Mouse (Mus musculus): ENCODE data around the gene Slit1. TPM values are rescaled to one million over a fixed set of nuclear protein-coding genes. Genes with fewer than 3 reads are reported as not detected.
A peak's percentile ranks its signal among the peaks of the same experiment; 100 is the strongest.

The Slit1 gene
- 12.2 and 14.8 TPM in 2 replicates for polyA plus RNA-seq (2016; fragmentation: Nextera tagmentation; extraction: Ambion mirVana)

- Histone ChIP-seq H3K4me1 (peaks cover 71% of the 10 kb centered on the region), H3K4me2 (replicated peaks) (peak within 1 kb of the TSS; percentile 91), H3K9ac (replicated peaks) (peak within 1 kb of the TSS; percentile 76), H3K36me3 (no peaks in the 10 kb centered on the region), H3K27me3 (peaks cover 71% of the 10 kb centered on the region), H3K27ac (replicated peaks) (peak within 1 kb of the TSS; percentile 58), H3K9me3 (no peaks in the 10 kb centered on the region), H3K4me3 (peak within 1 kb of the TSS; percentile 62)
- peak; percentile 16 for ATAC-seq (ENCODE audit: low FRiP score, low read depth)
- under 1% methylated on average over 44 of the region's 44 CpGs for WGBS
These were observed at the start of gene Slit1 for GRCm38 (mm10) chr19:41743396-41743795. TSS of gene Slit1 (minus strand) at chr19:41743665.

GRCm38 (mm10) chr19:41792934-41793486, 49.5 kb upstream of the Slit1 start:
- Histone ChIP-seq H3K4me2 (replicated peaks) (no peak overlapping the region), H3K4me3 (no peak overlapping the region), H3K36me3 (0 out of 2 replicates have a peak, but pooled peaks cover 7% of the 10 kb centered on the region), H3K27ac (replicated peaks) (no peak overlapping the region), H3K27me3 (no peaks in the 10 kb centered on the region), H3K9me3 (no peaks in the 10 kb centered on the region), H3K9ac (replicated peaks) (no peak overlapping the region), H3K4me1 (peaks cover 12% of the 10 kb centered on the region)
- no peak for ATAC-seq (ENCODE audit: low FRiP score, low read depth)
- 88% methylated on average over 1 of the region's 1 CpGs for WGBS

- Histone ChIP-seq H3K9ac (replicated peaks) (no peak overlapping the region), H3K4me1 (peaks cover 12% of the 10 kb centered on the region), H3K27me3 (no peaks in the 10 kb centered on the region), H3K27ac (replicated peaks) (no peak overlapping the region), H3K4me2 (replicated peaks) (no peak overlapping the region), H3K4me3 (no peak overlapping the region), H3K36me3 (peaks cover 11% of the 10 kb centered on the region), H3K9me3 (no peaks in the 10 kb centered on the region)
- no peak for ATAC-seq (ENCODE audit: low FRiP score, low read depth)
- WGBS: 98% methylated on average over 2 of the region's 2 CpGs
These were observed 47.9 kb upstream of the Slit1 start for GRCm38 (mm10) chr19:41791384-41791783.

GRCm38 (mm10) chr19:41789110-41789961, 45.9 kb upstream of the Slit1 start:
- H3K4me3 ChIP-seq: no peak overlapping the region

GRCm38 (mm10) chr19:41786896-41787295, 43.4 kb upstream of the Slit1 start:
- no peak for ATAC-seq (ENCODE audit: low FRiP score, low read depth)
- peaks cover 34% of the 10 kb centered on the region for H3K36me3 ChIP-seq
- no peaks in the 10 kb centered on the region for H3K9me3 ChIP-seq
- 94% methylated on average over 1 of the region's 1 CpGs for WGBS
- H3K4me2 ChIP-seq (replicated peaks): no peak overlapping the region
- no peaks in the 10 kb centered on the region for H3K27me3 ChIP-seq
- H3K4me3 ChIP-seq: no peak overlapping the region
- no peaks in the 10 kb centered on the region for H3K4me1 ChIP-seq
- no peak overlapping the region for H3K9ac ChIP-seq (replicated peaks)
- H3K27ac ChIP-seq (replicated peaks): no peak overlapping the region

More at GRCm38 (mm10) chr19:41789110-41789961, 45.9 kb upstream of the Slit1 start:
- WGBS: 68% methylated on average over 10 of the region's 10 CpGs
- Histone ChIP-seq H3K9me3 (no peaks in the 10 kb centered on the region), H3K27ac (replicated peaks) (no peak overlapping the region), H3K9ac (replicated peaks) (no peak overlapping the region), H3K27me3 (no peaks in the 10 kb centered on the region), H3K36me3 (peaks cover 23% of the 10 kb centered on the region), H3K4me1 (0 out of 2 replicates have a peak, but pooled peaks cover 1% of the 10 kb centered on the region), H3K4me2 (replicated peaks) (no peak overlapping the region)
- ATAC-seq (ENCODE audit: low FRiP score, low read depth): no peak

- ATAC-seq (ENCODE audit: low FRiP score, low read depth): no peak
These were observed 34.0 kb upstream of the Slit1 start for GRCm38 (mm10) chr19:41777514-41777913.

GRCm38 (mm10) chr19:41768711-41769110, 25.2 kb upstream of the Slit1 start:
- peaks cover 52% of the 10 kb centered on the region for H3K36me3 ChIP-seq

More at GRCm38 (mm10) chr19:41777514-41777913, 34.0 kb upstream of the Slit1 start:
- Histone ChIP-seq H3K27me3 (no peaks in the 10 kb centered on the region), H3K4me1 (no peaks in the 10 kb centered on the region), H3K4me2 (replicated peaks) (no peak overlapping the region), H3K9me3 (no peaks in the 10 kb centered on the region), H3K36me3 (peaks cover 69% of the 10 kb centered on the region), H3K4me3 (no peak overlapping the region), H3K9ac (replicated peaks) (no peak overlapping the region), H3K27ac (replicated peaks) (no peak overlapping the region)
- 90% methylated on average over 6 of the region's 6 CpGs for WGBS

GRCm38 (mm10) chr19:41766628-41767027, 23.2 kb upstream of the Slit1 start:
- H3K4me3 ChIP-seq: no peak overlapping the region
- no peaks in the 10 kb centered on the region for H3K9me3 ChIP-seq
- H3K4me2 ChIP-seq (replicated peaks): no peak overlapping the region
- H3K27me3 ChIP-seq: no peaks in the 10 kb centered on the region
- peak overlapping the region; percentile 35; the same call in 1 of the 2 replicates for H3K27ac ChIP-seq (replicated peaks)
- WGBS: 78% methylated on average over 5 of the region's 5 CpGs
- peaks cover 36% of the 10 kb centered on the region for H3K36me3 ChIP-seq
- 0 out of 2 replicates have a peak, but pooled peaks cover 4% of the 10 kb centered on the region for H3K4me1 ChIP-seq
- H3K9ac ChIP-seq (replicated peaks): no peak overlapping the region
- ATAC-seq (ENCODE audit: low FRiP score, low read depth): no peak

More at GRCm38 (mm10) chr19:41768711-41769110, 25.2 kb upstream of the Slit1 start:
- H3K4me3 ChIP-seq: no peak overlapping the region
- H3K4me2 ChIP-seq (replicated peaks): no peak overlapping the region
- no peak overlapping the region for H3K9ac ChIP-seq (replicated peaks)
- no peaks in the 10 kb centered on the region for H3K9me3 ChIP-seq
- 0 out of 2 replicates have a peak, but pooled peaks cover 4% of the 10 kb centered on the region for H3K4me1 ChIP-seq
- no peak overlapping the region for H3K27ac ChIP-seq (replicated peaks)
- no peaks in the 10 kb centered on the region for H3K27me3 ChIP-seq
- ATAC-seq (ENCODE audit: low FRiP score, low read depth): no peak
- 97% methylated on average over 7 of the region's 7 CpGs for WGBS

GRCm38 (mm10) chr19:41763870-41764660, 20.6 kb upstream of the Slit1 start:
- no peaks in the 10 kb centered on the region for H3K9me3 ChIP-seq
- 0 out of 2 replicates have a peak, but pooled peaks cover 4% of the 10 kb centered on the region for H3K4me1 ChIP-seq
- H3K27me3 ChIP-seq: no peaks in the 10 kb centered on the region
- H3K27ac ChIP-seq (replicated peaks): no peak overlapping the region
- peak; percentile 48; the same call in 1 of the 2 replicates for ATAC-seq (ENCODE audit: low FRiP score, low read depth)
- H3K4me3 ChIP-seq: no peak overlapping the region
- WGBS: 31% methylated on average over 12 of the region's 12 CpGs
- no peak overlapping the region for H3K4me2 ChIP-seq (replicated peaks)
- H3K36me3 ChIP-seq: peaks cover 21% of the 10 kb centered on the region
- H3K9ac ChIP-seq (replicated peaks): no peak overlapping the region

- Histone ChIP-seq H3K27ac (replicated peaks) (no peak overlapping the region), H3K4me1 (no peaks in the 10 kb centered on the region), H3K4me2 (replicated peaks) (no peak overlapping the region), H3K9ac (replicated peaks) (no peak overlapping the region), H3K9me3 (no peaks in the 10 kb centered on the region), H3K36me3 (no peaks in the 10 kb centered on the region), H3K4me3 (no peak overlapping the region), H3K27me3 (no peaks in the 10 kb centered on the region)
- no peak for ATAC-seq (ENCODE audit: low FRiP score, low read depth)
- WGBS: 47% methylated on average over 9 of the region's 9 CpGs
These were observed 18.1 kb upstream of the Slit1 start for GRCm38 (mm10) chr19:41761529-41761928.

GRCm38 (mm10) chr19:41759765-41760164, 16.3 kb upstream of the Slit1 start:
- 86% methylated on average over 6 of the region's 6 CpGs for WGBS
- H3K4me3 ChIP-seq: no peak overlapping the region
- H3K9me3 ChIP-seq: no peaks in the 10 kb centered on the region
- H3K4me2 ChIP-seq (replicated peaks): no peak overlapping the region
- no peak overlapping the region for H3K9ac ChIP-seq (replicated peaks)
- peaks cover 6% of the 10 kb centered on the region for H3K4me1 ChIP-seq
- H3K27me3 ChIP-seq: peaks cover 14% of the 10 kb centered on the region
- ATAC-seq (ENCODE audit: low FRiP score, low read depth): no peak
- no peaks in the 10 kb centered on the region for H3K36me3 ChIP-seq
- no peak overlapping the region for H3K27ac ChIP-seq (replicated peaks)

Measured in midbrain, embryonic 12.5 days (tissue).